Mouse (Mus musculus) lung, adult 2 months (tissue): ENCODE results near the gene Smox.

Experiments used
- CTCF ChIP-seq: fragments of 200-500 bp; IDR thresholded peaks from 2 replicates; pipeline ENCODE4 v1.5.1; 2011; ENCODE audit warnings: mild to moderate bottlenecking, low read length, control low read depth; ENCODE audit not compliant: insufficient read depth
- POLR2A ChIP-seq: fragments of 200-500 bp; IDR thresholded peaks from 2 replicates; pipeline ENCODE4 v1.6.1; 2011; ENCODE audit warnings: low read depth, mild to moderate bottlenecking, control low read depth, low read length, borderline replicate concordance; ENCODE audit errors: extremely low read depth

- no peak for TF ChIP-seq POLR2A
- no peak for TF ChIP-seq CTCF
These were observed 28.3 kb upstream of the Smox start for GRCm38 (mm10) chr2:131462991-131463390.
